Mouse (Mus musculus) lung, adult 2 months (tissue): ENCODE results near the gene Hao2.

Source experiments
- CTCF ChIP-seq: fragments of 200-500 bp; IDR thresholded peaks from 2 replicates; pipeline ENCODE4 v1.5.1; 2011; ENCODE audit warnings: mild to moderate bottlenecking, low read length, control low read depth; ENCODE audit not compliant: insufficient read depth
- POLR2A ChIP-seq: fragments of 200-500 bp; IDR thresholded peaks from 2 replicates; pipeline ENCODE4 v1.6.1; 2011; ENCODE audit warnings: low read depth, mild to moderate bottlenecking, control low read depth, low read length, borderline replicate concordance; ENCODE audit errors: extremely low read depth

- no peak for TF ChIP-seq CTCF
- no peak for TF ChIP-seq POLR2A
These were observed 4.6 kb upstream of the Hao2 start for GRCm38 (mm10) chr3:98897606-98898005.
